Mouse (Mus musculus): ENCODE measurements around the gene C8b. TPM values are rescaled to one million over a fixed set of nuclear protein-coding genes. Genes with fewer than 3 reads are reported as not detected.

The C8b gene
- polyA plus RNA-seq (2016; fragmentation: Nextera tagmentation; extraction: Ambion mirVana), result not detected in 2 replicates

GRCm38 (mm10) chr4:104766065-104766464, at the start of gene C8b:
Gene C8b (plus strand): TSS chr4:104766317.
- WGBS, result 95% methylated on average over 8 of the region's 8 CpGs
- ATAC-seq (ENCODE audit: insufficient number of reproducible peaks, insufficient read depth, low FRiP score, low TSS enrichment, low read depth), result no peak

DNA sequence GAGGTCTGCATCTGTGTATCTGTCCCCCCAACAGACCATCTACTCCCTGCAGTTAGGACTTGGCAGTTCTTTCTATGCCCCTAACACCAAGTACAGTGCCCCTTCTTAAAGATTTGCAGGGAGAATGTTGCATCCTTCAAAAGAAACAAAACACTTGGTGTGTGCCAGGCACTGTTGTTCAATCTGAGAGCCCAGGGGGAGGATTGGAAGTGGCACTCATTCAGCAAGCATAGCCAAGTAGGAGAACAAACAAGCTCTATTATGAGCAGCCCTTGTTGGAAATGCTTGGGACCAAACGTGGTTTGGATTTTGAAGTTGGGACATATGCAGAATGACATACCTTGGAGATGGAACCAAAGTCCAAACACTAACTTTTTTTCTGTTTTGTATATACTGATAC, 49.6 kb upstream of the C8b start:
- no peaks in the 10 kb centered on the region for H3K9me3 ChIP-seq
- peaks cover 45% of the 10 kb centered on the region for H3K27me3 ChIP-seq
- 50% methylated on average over 1 of the region's 1 CpGs for WGBS
- H3K4me3 ChIP-seq (replicated peaks), result no peak overlapping the region
- no peak overlapping the region for H3K4me2 ChIP-seq
- H3K9ac ChIP-seq (replicated peaks), result no peak overlapping the region
- ATAC-seq (ENCODE audit: insufficient number of reproducible peaks, insufficient read depth, low FRiP score, low TSS enrichment, low read depth), result no peak
- H3K27ac ChIP-seq, result no peak overlapping the region
- H3K36me3 ChIP-seq, result no peaks in the 10 kb centered on the region
- H3K4me1 ChIP-seq (replicated peaks), result peaks cover 51% of the 10 kb centered on the region

More at GRCm38 (mm10) chr4:104766065-104766464, at the start of gene C8b:
- no peak within 1 kb of the TSS for H3K4me3 ChIP-seq (replicated peaks)
- H3K9ac ChIP-seq (replicated peaks), result no peak within 1 kb of the TSS
- H3K36me3 ChIP-seq, result no peaks in the 10 kb centered on the region
- H3K27me3 ChIP-seq, result peaks cover 7% of the 10 kb centered on the region; the same call in 1 of the 2 replicates
- H3K9me3 ChIP-seq, result no peaks in the 10 kb centered on the region
- no peak within 1 kb of the TSS for H3K4me2 ChIP-seq
- H3K27ac ChIP-seq, result no peak within 1 kb of the TSS
- H3K4me1 ChIP-seq (replicated peaks), result no peaks in the 10 kb centered on the region

- H3K4me2 ChIP-seq, result no peak overlapping the region
- no peak overlapping the region for H3K4me3 ChIP-seq (replicated peaks)
- H3K27ac ChIP-seq, result no peak overlapping the region
- no peaks in the 10 kb centered on the region for H3K9me3 ChIP-seq
- peaks cover 47% of the 10 kb centered on the region for H3K4me1 ChIP-seq (replicated peaks)
- 50% methylated on average over 13 of the region's 13 CpGs for WGBS
- H3K9ac ChIP-seq (replicated peaks), result no peak overlapping the region
- no peaks in the 10 kb centered on the region for H3K36me3 ChIP-seq
- ATAC-seq (ENCODE audit: insufficient number of reproducible peaks, insufficient read depth, low FRiP score, low TSS enrichment, low read depth), result no peak
- peaks cover 53% of the 10 kb centered on the region for H3K27me3 ChIP-seq
Observed at GRCm38 (mm10) chr4:104718973-104719795, 46.9 kb upstream of the C8b start.

DNA sequence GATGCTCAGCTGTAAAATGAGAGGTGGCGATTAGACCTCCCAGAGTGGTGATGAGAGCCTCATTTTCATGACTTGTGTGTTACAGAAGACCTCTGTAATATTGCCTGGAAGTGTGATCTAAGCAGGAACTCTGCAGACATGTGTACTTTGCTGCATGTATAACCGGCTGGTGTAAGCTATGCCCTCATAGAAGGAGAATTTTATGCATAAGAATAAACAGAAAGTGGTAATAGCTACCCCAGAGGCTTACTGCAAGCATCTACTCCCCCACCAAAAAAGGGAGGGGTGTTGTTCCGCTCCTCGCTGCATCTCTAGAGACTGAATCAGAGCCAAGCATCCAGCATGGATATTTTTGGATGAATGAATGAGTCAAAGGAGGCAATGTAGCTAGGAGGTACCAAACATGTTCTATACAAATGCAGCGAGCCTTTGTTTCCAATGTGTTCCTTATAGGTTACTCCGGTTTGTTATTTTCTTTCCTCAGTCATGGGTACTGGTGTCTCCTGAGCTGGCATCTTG, 42.5 kb upstream of the C8b start:
- Histone ChIP-seq H3K4me1 (replicated peaks) (peaks cover 34% of the 10 kb centered on the region), H3K27me3 (peaks cover 32% of the 10 kb centered on the region), H3K9ac (replicated peaks) (no peak overlapping the region), H3K4me2 (no peak overlapping the region), H3K9me3 (no peaks in the 10 kb centered on the region), H3K36me3 (no peaks in the 10 kb centered on the region), H3K4me3 (replicated peaks) (no peak overlapping the region), H3K27ac (0 out of 2 replicates have a peak overlapping the region, but pooled peaks have one; percentile 7)
- whole genome bisulfite sequencing, result 78% methylated on average over 6 of the region's 6 CpGs
- no peak for ATAC-seq (ENCODE audit: insufficient number of reproducible peaks, insufficient read depth, low FRiP score, low TSS enrichment, low read depth)

DNA sequence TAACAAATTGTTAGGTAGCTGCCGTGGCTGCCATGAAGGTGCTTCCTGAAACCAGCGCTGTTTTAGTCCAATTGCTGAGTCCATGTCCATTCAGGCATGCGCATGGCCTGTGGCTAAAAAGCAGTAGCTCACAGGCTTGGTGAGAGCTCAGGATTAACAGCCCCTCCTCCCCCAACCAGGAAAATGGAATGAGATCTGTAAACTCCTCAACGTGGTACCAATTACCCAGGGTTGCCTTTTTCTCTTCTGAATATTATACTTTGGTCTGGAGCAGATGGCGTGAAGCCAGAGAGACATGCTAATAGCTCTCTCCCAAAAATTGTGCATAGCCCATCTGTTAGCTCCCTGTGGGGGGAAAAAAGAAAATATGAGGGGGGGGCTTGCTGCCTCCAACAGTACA, 41.9 kb upstream of the C8b start:
- WGBS, result 18% methylated on average over 5 of the region's 5 CpGs
- H3K9ac ChIP-seq (replicated peaks), result no peak overlapping the region
- H3K9me3 ChIP-seq, result no peaks in the 10 kb centered on the region
- no peak overlapping the region; the same call in 1 of the 2 replicates for H3K4me2 ChIP-seq
- no peaks in the 10 kb centered on the region for H3K36me3 ChIP-seq
- H3K4me1 ChIP-seq (replicated peaks), result peaks cover 29% of the 10 kb centered on the region
- H3K4me3 ChIP-seq (replicated peaks), result no peak overlapping the region
- peaks cover 27% of the 10 kb centered on the region for H3K27me3 ChIP-seq
- H3K27ac ChIP-seq, result 0 out of 2 replicates have a peak overlapping the region, but pooled peaks have one; percentile 7
- ATAC-seq (ENCODE audit: insufficient number of reproducible peaks, insufficient read depth, low FRiP score, low TSS enrichment, low read depth), result peak; percentile 37; the same call in 1 of the 2 replicates

- Histone ChIP-seq H3K27ac (no peak overlapping the region), H3K36me3 (no peaks in the 10 kb centered on the region), H3K4me3 (replicated peaks) (no peak overlapping the region), H3K4me1 (replicated peaks) (peaks cover 17% of the 10 kb centered on the region), H3K9ac (replicated peaks) (no peak overlapping the region), H3K27me3 (peaks cover 17% of the 10 kb centered on the region), H3K4me2 (no peak overlapping the region), H3K9me3 (no peaks in the 10 kb centered on the region)
- no peak for ATAC-seq (ENCODE audit: insufficient number of reproducible peaks, insufficient read depth, low FRiP score, low TSS enrichment, low read depth)
- 50% methylated on average over 3 of the region's 3 CpGs for WGBS
Observed at GRCm38 (mm10) chr4:104725673-104726072, 40.4 kb upstream of the C8b start.

DNA sequence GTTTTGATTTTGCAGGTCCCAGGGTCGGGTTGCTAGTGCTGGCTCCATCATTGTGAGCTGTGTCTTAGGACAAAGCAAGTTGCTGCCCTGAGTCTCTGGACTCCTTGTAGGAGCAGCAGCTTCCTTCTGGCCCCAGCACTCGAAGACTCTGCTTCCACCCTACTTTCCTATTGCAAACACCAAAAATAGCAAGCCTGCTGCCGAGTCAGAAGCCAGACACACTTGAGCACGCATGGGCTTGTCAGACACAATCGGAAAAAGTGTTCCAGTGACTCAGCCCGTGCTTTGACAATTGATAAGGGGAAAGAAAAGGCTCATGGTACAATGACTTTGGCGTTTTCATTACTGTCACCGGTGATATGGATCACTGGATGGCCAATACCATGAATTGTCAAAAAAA, 36.9 kb upstream of the C8b start:
- Histone ChIP-seq H3K4me2 (no peak overlapping the region), H3K36me3 (no peaks in the 10 kb centered on the region), H3K27ac (no peak overlapping the region), H3K4me1 (replicated peaks) (peaks cover 7% of the 10 kb centered on the region), H3K9me3 (no peaks in the 10 kb centered on the region), H3K27me3 (peaks cover 3% of the 10 kb centered on the region), H3K4me3 (replicated peaks) (no peak overlapping the region), H3K9ac (replicated peaks) (no peak overlapping the region)
- ATAC-seq (ENCODE audit: insufficient number of reproducible peaks, insufficient read depth, low FRiP score, low TSS enrichment, low read depth), result no peak
- WGBS, result 79% methylated on average over 8 of the region's 8 CpGs

- Histone ChIP-seq H3K27me3 (peaks cover 2% of the 10 kb centered on the region; the same call in 1 of the 2 replicates), H3K36me3 (no peaks in the 10 kb centered on the region), H3K4me3 (replicated peaks) (no peak overlapping the region), H3K4me2 (no peak overlapping the region), H3K9ac (replicated peaks) (no peak overlapping the region), H3K9me3 (no peaks in the 10 kb centered on the region), H3K27ac (no peak overlapping the region), H3K4me1 (replicated peaks) (0 out of 2 replicates have a peak, but pooled peaks cover 7% of the 10 kb centered on the region)
- no peak for ATAC-seq (ENCODE audit: insufficient number of reproducible peaks, insufficient read depth, low FRiP score, low TSS enrichment, low read depth)
- WGBS, result 59% methylated on average over 6 of the region's 6 CpGs
Observed at GRCm38 (mm10) chr4:104746500-104746899, 19.6 kb upstream of the C8b start.

DNA sequence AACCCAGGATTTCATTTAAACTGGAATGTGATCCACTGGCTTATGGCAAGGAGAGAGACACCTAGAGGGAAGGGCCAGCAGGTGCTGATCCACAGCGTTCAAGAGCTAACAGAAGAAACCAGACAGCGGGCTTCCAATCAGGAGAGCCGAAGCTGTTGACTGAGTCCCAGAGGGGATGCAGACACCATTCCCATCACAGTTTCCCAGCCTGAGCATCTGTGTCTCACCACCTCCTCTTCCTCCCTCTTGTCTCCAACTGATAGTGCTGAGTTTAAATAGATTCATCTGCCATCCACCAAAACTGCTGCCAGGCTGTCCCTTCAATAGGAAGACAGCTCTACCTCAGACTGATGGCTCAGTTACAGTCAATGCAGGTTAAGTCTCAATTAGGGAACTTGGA, 12.0 kb upstream of the C8b start:
- ATAC-seq (ENCODE audit: insufficient number of reproducible peaks, insufficient read depth, low FRiP score, low TSS enrichment, low read depth), result no peak
- H3K27ac ChIP-seq, result no peak overlapping the region
- H3K4me1 ChIP-seq (replicated peaks), result no peaks in the 10 kb centered on the region
- peaks cover 8% of the 10 kb centered on the region; the same call in 1 of the 2 replicates for H3K27me3 ChIP-seq
- no peaks in the 10 kb centered on the region for H3K9me3 ChIP-seq
- 67% methylated on average over 3 of the region's 3 CpGs for WGBS
- H3K9ac ChIP-seq (replicated peaks), result no peak overlapping the region
- no peak overlapping the region for H3K4me2 ChIP-seq
- no peaks in the 10 kb centered on the region for H3K36me3 ChIP-seq
- H3K4me3 ChIP-seq (replicated peaks), result no peak overlapping the region

GRCm38 (mm10) chr4:104760878-104761624, 5.1 kb upstream of the C8b start:
- no peaks in the 10 kb centered on the region for H3K36me3 ChIP-seq
- H3K9me3 ChIP-seq, result no peaks in the 10 kb centered on the region
- no peak overlapping the region for H3K4me3 ChIP-seq (replicated peaks)
- 83% methylated on average over 13 of the region's 13 CpGs for WGBS
- H3K27ac ChIP-seq, result no peak overlapping the region
- ATAC-seq (ENCODE audit: insufficient number of reproducible peaks, insufficient read depth, low FRiP score, low TSS enrichment, low read depth), result no peak
- no peak overlapping the region for H3K4me2 ChIP-seq
- no peaks in the 10 kb centered on the region for H3K4me1 ChIP-seq (replicated peaks)
- no peaks in the 10 kb centered on the region; the same call in 1 of the 2 replicates for H3K27me3 ChIP-seq
- no peak overlapping the region for H3K9ac ChIP-seq (replicated peaks)

- no peak for ATAC-seq (ENCODE audit: insufficient number of reproducible peaks, insufficient read depth, low FRiP score, low TSS enrichment, low read depth)
- no peaks in the 10 kb centered on the region for H3K4me1 ChIP-seq (replicated peaks)
- no peak overlapping the region for H3K27ac ChIP-seq
- WGBS, result 84% methylated on average over 4 of the region's 4 CpGs
- H3K27me3 ChIP-seq, result peaks cover 7% of the 10 kb centered on the region; the same call in 1 of the 2 replicates
- no peak overlapping the region for H3K4me2 ChIP-seq
- no peak overlapping the region for H3K9ac ChIP-seq (replicated peaks)
- no peaks in the 10 kb centered on the region for H3K36me3 ChIP-seq
- no peak overlapping the region for H3K4me3 ChIP-seq (replicated peaks)
- no peaks in the 10 kb centered on the region for H3K9me3 ChIP-seq
Observed at GRCm38 (mm10) chr4:104768190-104768589, 2.1 kb downstream of the C8b start.
